Mouse (Mus musculus) cerebellum, adult (tissue): Measurements from ENCODE around the gene Cep41.
A peak's percentile ranks its signal among the peaks of the same experiment; 100 is the strongest.

Experiments
- ATAC-seq: cut with Nextera tagmentation; 2 replicates; pipeline ENCODE4 v1.9.2; 2017; ENCODE audit warnings: mild to moderate bottlenecking, moderate library complexity, mixed read lengths; ENCODE audit not compliant: insufficient number of reproducible peaks, low FRiP score, low TSS enrichment

The Cep41 gene

DNA sequence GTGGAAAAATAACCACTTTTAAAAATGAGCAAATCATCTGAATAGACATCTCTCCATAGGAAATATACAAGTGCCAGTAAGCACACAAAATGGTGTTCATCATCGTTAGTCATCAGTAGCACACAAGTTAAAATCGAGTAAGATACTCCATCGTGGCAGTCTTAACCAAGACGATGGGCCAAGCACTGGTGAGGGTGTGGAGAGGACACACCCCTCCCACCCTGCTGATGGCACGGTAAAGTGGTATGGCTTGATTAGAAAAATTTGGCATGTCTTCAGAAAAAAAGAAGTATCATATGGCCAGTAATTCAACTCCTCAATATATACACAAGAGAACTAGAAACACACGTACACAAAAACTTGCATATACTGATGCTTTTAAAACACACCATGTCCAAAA lies 17.0 kb downstream of the Cep41 start:
- ATAC-seq, result no peak

DNA sequence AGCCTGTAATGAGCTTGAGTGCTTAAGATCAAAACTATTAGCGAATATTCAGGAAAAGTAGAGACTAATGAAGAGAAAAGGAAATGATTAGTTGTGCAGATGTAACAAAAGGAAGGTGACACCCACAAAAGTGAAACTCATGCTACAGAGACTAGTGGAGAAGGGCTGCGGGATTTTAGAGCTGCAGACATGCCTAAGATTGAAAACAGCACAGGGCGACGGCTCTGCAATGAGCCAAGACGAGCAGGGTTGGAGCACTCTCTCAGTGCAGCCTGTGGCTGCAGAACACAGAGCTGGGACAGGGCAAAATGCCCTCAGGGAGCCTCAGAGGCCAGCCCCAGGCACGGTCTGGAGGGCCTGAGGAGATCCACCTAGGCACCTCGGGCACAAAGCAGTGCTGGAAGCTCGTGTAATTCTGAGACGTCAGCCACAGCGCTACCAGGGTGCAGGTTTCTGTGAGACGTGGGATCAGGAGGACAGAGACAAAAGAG lies 18.2 kb downstream of the Cep41 start:
- peak; percentile 45; the same call in 1 of the 2 replicates for ATAC-seq

DNA sequence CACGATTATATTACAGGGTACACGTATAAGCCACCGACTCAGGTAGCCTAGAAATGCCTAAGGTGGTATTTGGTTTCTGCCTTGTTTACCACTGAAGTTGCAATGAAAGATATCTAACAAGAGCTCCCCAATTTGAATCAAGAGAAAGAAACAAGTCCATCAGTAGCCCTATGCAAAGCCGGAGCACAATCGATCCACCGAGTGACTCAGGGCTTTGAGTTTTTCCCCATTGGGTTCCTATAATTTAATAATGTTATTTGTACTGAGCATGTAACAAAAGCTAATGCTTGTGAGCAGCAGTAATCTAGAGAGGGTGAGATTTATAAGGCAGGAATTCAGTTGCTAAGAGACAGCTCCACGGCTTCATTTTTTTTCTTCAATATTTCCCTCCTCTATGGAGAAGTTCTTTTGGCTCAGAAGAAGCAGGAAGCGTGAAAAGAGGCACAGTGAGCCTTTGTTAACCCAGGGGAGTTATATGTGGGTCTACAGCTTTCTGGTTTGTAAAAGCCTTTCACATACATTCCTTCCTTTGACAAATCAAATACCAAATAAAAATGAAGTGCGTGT lies 18.8 kb downstream of the Cep41 start:
- ATAC-seq, result no peak

DNA sequence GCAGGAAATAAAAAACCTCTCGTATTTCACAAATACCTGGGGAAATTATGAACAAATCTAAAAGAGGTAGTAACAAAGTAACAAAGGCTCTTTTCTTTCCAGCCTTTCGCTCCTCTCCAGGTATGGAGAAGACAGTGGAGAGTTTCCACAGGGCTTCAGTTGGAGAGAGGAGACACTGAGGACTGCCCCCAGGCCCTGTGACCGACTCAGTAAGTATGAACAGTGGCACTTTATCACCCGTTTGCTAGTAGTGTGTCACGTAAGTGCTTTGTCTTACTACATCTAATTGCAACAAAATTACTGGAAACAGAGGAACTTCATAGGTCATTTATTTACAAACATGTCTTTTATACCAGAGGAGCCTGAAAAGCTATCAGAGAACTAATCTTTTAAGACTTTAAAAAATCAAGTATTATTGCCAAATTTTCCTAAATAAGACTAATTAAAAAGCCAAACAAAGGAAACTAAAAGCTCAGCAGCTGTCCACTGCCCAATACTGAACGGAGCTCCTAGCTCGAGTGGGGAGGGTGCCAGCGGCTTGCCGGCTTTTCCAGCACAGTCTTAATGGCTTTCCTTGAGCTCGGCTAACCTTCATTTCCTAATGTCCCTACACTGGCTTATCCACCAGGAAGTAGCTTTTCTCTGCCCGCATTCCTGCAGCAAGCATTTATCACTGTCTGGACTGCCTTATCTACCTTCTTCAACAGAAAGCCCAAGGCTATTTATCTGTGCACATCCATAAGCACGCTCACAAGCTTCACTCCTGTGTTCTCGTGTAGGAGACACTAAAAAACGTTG lies 19.6 kb downstream of the Cep41 start:
- no peak for ATAC-seq

DNA sequence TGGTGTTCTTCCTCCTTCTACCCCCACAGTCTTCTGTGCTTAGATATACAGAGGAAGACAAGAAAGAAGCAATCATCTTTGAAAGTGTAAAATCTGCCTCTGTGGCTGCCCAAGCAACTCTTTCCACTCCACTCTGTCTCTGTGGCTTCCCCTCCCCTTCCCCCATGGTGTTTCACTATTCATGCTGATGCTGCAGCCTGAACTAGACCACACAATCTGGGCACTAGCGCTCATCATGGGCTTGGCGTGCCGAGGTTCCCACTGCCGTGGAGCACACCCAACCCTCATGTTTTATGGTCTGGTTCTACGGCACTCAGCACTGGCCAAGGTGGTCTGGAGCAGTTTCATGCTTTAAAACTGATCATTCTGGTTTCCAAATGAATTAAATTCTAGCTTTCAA lies 21.9 kb downstream of the Cep41 start:
- no peak for ATAC-seq

DNA sequence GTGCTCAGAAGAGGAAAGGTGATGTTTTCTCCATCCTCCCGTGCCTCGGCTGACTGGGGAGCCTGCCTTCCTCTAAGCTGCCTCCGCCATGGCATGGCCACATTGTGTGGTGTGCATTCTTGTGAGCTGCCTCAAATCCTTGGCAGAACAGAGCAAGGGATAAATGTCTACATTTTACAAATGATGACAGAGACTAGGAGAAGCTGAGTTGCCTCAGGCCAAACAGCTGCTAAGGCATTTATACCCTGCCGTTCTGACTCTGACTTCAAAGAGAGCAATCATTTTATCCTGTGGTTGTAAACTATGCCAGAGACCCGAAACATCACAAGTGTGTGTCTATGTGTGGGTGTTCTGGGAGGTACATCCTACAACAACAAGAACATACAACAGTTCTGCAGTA lies 26.0 kb downstream of the Cep41 start:
- no peak for ATAC-seq

DNA sequence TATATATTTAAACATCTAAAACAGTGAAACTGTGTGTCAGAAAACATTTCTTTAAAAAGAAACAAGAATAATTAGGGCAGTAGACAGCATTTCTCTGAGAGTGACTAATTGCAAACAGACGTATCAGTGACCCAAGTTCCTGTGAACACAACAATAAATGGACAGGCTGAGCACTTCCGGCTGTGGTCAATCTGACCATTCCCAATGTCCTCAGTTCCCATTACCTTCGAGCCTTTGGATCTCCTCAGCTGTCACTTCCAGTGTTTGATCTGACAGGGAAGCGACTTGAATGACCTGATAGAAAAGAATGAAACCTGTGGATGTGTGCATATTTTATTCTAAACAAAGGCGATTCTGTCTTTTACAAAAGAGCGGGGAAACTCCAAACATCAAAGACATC lies 27.5 kb downstream of the Cep41 start:
- ATAC-seq, result no peak

DNA sequence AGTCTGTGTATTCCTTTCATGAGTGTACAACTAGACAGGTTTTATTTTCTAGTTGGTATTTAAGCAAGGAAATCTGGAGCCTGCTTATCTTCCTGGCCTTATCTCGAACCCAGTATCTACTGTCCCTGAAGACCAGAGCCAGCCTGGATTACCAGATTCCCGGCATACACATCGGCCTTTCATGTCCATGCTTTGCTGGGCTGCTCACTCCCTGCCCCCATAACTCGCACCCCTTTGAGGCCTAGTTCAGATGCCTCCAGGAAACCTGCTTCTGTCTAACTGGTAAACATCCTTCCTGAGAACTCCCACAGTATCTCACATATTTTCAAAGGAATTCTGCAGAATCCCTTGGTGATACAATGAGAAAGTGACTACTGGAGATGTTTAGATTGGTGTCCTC lies 28.3 kb downstream of the Cep41 start:
- no peak for ATAC-seq

DNA sequence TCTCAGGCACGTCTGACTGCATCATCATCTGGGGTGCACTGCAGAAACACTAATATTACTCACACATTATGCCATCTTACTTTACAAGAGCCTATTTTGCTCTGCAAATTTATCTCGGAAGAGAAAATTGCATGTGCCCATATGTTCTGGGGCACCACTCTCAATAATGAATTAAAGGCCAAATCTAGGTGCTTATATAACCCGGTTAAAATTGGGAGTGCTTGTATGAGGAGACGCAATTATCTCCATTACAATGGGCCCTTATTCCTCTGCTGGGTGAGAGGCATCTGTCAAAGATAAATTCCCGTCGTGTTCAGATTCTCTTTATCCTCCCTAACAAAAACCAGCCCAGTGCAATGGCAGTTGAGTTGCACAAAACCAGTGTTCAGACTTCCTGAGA lies 28.8 kb downstream of the Cep41 start:
- no peak for ATAC-seq

DNA sequence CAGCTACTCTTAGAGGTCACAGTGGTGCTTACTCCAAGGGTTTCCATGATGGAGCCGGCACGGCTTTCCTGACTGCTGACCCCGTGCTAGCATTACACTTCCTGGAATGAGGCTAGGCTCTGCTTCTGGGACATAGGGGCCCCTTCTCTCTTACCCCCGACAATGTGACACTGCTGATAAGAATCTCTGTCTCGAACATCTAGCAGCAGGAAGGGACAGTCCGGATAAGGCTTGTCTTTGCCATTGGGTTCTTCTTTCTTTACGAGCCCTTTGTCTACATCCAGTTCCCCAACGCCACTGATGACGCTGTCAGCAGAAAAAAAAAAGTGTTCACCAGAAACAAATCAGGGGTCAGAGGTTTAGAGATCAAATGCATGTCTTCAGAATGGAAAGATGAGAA lies 34.9 kb downstream of the Cep41 start:
- ATAC-seq, result no peak

DNA sequence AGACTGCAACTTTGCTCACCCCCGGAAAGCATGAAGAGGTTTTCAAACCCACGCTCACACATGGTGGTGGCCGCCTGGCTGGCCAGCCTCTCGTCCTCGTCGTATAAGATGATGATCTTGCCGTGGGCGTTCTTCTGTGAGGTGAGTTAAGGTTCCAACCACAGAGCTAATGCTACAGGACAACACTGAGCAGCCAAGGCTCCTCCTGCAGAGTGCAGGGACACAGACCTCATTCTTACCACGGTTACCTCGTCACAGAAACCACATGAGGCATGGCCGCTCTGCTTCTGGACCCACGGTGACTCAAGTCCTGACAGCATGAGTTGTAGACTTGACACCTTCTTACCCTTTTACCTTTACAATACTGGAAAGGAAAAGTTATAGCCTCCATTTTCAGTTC lies 36.3 kb downstream of the Cep41 start:
- no peak for ATAC-seq

DNA sequence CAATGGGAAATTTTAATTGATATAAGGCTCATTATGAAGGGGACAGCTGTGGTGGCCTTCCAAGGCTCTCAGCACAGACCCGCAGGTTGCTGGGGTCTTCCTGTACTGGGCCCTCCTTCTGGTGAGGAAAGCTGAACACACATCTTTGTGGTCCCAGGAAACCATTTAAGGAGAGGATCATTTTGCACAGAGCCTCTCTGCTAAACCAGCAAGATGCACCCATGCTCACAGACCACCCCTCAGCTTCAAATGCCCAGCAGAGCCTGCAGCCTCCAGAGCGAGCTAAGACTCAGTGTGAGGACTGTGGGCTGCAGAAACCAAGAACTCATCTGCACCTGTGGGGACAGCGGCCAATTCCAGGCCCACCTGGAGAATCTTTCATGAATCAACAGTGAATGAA lies 38.6 kb downstream of the Cep41 start:
- ATAC-seq, result no peak

DNA sequence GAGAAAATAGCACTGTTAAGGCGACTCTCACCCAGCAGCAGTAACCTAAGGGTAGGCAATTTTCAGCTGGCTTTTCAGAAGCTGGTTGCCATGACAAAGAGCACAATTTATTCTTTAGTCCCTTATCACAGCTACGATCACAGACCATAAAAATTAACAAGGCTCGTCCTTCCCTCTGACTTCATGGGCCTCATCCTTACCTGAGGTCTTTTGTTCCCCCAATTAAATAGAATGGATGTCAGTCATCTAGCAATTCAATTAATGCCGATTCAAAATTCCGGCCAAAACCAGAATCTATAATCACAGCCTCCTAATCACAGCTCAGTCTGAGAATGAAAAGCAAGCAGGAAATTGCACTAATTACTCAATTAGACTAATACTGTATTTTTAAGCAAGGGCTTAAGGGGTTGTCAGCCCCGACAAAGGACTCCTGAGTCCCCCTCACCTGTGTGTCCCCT lies 39.1 kb downstream of the Cep41 start:
- no peak for ATAC-seq

DNA sequence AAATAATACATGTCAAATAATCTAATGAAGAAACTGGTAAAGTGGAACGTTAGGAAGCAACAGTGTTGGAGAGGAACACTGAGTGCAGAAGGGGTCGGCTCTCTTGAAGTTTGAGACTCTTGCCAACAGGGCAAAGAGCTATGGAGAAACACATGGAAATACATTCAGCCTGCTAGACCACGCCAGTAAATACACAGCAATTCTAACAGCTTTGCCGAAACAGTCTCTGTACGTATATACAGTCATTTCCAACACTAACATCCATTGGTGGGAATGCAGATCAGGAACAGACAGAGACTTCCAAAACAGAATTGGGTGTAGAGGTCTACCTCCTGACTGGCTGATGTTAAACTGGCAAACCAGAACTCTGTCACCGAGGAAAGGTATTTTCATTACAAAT lies 40.0 kb downstream of the Cep41 start:
- ATAC-seq, result no peak

DNA sequence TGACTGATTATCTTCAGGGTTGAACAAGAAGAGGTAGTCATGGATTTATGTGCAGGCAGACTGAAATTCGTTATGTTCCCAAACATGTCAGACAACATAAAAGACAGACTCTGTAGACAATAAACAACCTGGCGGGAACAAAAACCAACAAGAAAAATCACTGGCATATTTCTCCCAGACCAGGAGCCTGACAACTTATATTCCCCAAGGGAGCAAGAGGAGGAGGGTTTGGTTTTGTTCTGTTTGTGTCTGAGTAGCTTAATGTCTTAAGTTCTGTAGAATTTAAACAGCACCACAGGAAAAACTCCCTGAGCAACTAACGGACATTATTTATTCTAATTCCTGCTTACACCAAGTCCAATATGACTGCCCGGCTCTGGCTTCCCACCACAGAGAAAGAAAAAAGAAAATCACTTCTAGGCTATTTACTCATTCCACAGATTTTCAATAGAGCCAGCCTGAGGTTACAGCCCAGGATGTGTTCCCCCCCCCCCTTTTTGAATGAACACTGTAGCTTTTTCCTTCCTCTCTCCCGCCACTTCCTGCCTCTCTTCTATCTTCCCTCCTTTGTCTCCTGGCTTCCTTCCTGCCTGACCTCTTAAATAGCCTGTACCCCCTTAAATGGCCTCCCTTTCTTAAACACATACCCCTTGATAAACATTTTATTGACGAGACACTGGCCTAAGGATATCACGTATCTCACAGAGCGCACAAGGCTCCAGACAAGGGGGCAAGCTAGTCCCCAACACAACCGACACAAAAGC lies 40.9 kb downstream of the Cep41 start:
- no peak for ATAC-seq

DNA sequence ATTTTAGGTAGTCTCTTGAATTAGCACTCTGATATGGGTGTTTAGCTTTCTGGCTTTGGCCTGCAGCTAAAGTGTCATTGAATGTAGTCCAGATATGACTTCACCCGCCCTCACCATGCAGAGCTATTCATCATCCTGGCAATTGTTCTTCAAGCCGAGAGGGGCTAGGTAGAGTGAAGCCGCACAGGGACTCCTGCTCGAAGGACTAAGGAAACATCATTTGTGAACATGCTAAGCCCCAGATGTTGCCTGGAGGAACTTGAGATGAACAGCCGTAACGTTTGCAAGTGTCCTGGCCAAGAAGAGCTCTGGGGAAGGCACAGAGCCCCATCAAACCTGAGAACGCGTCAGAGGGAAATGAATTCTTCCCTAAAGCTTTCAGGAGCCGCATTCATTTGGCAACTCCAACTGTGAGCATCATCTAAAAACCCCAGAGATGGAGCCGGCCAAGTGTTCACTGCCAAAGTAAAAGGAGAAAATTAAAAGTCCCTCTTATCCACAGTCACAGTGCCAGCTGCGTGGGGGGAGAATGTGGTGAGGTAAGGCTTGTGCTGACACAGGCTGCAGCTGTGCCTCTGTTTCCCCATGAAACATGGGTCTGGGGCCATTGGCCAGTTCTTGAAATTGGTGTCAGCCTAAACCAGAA lies 43.8 kb downstream of the Cep41 start:
- ATAC-seq, result no peak

DNA sequence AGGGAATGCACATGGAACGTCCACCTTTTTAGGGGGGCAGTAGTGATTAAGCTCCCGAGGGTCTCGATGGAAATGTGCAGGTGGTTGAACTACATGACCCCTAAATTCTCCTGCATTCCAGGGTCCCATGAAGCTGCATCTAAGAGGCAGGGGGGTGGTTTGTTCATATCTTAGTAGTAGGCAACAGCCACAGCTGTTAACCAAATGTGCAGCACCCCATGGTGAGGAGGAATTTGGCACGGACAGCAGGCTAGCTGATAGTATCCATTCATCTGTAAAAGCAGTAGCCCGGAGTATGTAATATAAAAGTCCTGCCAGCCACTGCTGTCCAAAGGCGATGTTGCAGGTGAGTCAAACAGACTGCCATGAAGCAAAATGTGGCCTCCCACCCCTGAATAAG lies 48.2 kb downstream of the Cep41 start:
- ATAC-seq, result no peak; the same call in 1 of the 2 replicates

DNA sequence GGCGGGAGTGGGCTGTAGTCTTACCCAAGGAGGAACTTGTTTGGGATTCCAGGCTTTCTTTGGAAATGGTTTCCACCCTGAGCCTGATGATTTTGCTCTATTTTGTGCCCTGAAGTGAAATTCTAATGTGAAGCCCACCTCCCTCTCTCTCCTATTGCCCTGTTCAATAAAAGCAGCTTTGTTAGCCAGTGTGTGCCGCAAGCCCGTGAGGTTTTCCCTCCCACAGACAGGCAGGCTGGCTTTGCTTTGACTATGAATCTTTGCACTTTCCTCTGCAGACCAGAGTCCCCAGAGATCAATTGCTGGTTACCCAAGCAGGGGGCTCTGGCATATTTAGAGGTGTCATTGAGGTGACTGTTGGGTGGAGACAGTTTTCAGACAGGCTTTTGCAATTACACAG lies 49.1 kb downstream of the Cep41 start:
- ATAC-seq, result no peak

DNA sequence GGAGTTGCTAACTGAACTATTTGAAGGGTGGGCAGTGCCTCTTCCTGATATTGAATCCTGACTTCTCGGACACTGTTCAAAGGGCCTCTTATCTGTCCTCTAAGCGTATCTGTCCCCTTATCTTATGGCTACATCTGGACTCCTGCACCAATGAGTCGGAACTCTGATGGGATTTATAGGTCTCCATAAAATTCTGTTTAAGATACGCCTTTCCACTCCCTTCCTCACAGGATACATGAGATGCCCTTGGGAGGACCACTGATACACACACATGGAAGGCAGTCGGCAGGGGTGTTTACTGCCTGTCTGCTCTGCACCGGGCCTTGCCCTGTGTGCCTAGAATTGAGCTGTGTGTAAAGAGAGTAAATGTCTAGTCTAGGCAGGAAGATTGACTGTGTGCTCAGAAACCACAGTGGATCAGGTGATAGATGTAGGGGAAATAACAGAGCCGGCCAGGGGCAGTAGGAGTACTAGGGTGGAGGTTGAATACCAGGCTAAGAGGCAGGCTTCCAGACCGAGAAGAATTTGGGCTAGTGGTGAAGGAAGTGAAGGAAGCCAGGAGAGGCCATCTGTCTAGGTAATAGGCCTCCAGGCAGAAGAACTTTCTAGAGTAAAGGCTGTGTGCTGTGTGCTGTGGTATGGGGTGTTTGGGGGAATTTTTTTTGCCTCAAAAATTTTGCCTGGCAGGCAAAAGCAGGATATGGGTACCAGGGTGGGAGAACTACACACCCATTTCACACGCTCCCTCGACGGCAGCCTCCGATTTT lies 49.7 kb downstream of the Cep41 start:
- no peak for ATAC-seq

DNA sequence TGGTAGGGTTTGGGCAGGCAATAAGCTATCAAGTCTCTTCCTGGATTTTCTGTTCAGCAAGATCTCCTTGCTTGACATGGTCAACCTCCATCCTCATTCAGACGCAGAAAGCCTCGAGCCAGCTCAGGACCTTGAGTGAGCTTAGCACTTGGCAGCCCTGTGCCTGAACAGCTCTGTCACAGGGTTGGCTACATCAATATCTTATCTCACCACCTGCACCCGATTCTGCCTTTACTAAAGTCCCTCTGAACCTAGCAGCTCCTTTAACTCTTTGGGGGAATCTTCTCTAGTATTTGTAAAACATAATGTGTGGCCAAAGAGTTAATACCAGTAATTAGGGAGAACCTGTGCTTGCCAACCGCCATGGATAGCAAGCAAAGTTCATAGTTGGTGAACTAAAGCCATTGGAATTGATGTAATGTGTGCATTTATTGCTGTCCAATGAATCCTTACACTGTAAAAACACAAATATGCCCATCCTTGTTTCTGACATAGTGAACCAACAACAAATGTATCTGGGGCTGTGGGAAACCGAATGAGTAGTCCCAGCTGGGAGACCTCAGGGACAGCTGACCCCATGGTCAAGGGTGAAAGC lies 54.8 kb downstream of the Cep41 start, which contains the start of gene Cpa1:
Gene Cpa1, plus strand, starts transcription at position 545 of the 595 bp plus-strand sequence.
- ATAC-seq, result no peak
